Mouse (Mus musculus): Measurements from ENCODE around the gene Gm11011. TPM values are rescaled to one million over a fixed set of nuclear protein-coding genes. Genes with fewer than 3 reads are reported as not detected.

Gm11011 gene
- polyA plus RNA-seq, 1 experiment from 2014 or later = not detected

DNA sequence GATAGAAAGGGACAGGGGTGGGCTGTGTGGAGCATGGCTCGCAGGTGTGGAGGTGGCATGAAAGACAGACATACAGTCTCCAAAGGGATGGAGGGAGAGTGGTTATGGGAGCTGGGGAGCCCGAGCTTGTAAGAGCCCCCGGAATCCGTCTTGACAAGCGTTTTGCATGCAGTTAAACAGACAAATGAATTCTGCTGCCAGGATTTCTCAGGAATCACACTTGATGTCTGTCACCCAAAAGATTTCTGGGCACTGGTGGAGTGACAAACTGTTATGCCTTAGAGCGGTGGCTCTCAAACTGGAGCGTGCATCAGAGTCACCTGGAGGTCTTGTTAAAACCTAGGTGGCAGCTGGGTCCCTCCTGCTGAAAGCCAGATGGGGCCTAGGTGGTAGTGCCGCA, 10.4 kb upstream of the Gm11011 start:
- ATAC-seq (no peak), DNase-seq (no peak)
- no peak overlapping the region for H3K9ac ChIP-seq (replicated peaks)
- H3K4me3 ChIP-seq (ENCODE audit: low read depth, low read length) = no peak overlapping the region
- TF ChIP-seq CTCF (IDR thresholded peaks at IDR 0.05; ENCODE audit: low read depth) = no peak
- TF ChIP-seq EP300 (IDR thresholded peaks at IDR 0.05; ENCODE audit: low read depth) = no peak
- WGBS (ENCODE audit: insufficient replicate concordance) = 88% methylated on average over 8 of the region's 8 CpGs
- H3K36me3 ChIP-seq (replicated peaks; ENCODE audit: insufficient read depth, low read length) = no peaks in the 10 kb centered on the region
- no peaks in the 10 kb centered on the region for H3K4me1 ChIP-seq (ENCODE audit: insufficient read depth)
- H3K27me3 ChIP-seq (ENCODE audit: insufficient read depth, low read length) = no peaks in the 10 kb centered on the region
- no peak overlapping the region for H3K4me2 ChIP-seq (ENCODE audit: low read depth, low read length)
- no peak overlapping the region for H3K27ac ChIP-seq (ENCODE audit: low read depth)
- H3K9me3 ChIP-seq (ENCODE audit: low read length) = no peaks in the 10 kb centered on the region

DNA sequence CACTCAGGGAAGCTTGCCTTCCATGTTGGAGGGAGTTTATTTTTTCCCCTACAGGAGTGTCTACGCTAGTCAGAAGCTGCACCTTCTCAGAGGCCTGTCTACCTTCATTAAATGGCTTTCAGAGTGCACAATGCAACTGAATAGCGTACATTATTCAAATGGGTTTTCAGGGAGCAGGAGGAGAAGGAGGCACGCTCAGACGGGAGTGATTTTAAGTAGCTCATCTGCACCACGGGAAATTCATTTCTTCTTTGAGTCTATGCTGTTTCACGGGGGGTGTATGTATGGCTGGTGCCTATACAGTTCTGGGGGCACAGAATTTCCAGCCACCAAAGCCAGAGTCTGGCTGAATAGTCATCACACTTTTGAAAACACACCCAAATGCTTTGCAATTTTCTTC, 9.8 kb upstream of the Gm11011 start:
- H3K36me3 ChIP-seq (replicated peaks; ENCODE audit: insufficient read depth, low read length) = no peaks in the 10 kb centered on the region
- WGBS (ENCODE audit: insufficient replicate concordance) = 81% methylated on average over 6 of the region's 6 CpGs
- no peaks in the 10 kb centered on the region for H3K4me1 ChIP-seq (ENCODE audit: insufficient read depth)
- no peaks in the 10 kb centered on the region for H3K9me3 ChIP-seq (ENCODE audit: low read length)
- DNase-seq (no peak), ATAC-seq (no peak)
- no peak overlapping the region for H3K4me3 ChIP-seq (ENCODE audit: low read depth, low read length)
- H3K27me3 ChIP-seq (ENCODE audit: insufficient read depth, low read length) = no peaks in the 10 kb centered on the region
- H3K4me2 ChIP-seq (ENCODE audit: low read depth, low read length) = no peak overlapping the region
- H3K27ac ChIP-seq (ENCODE audit: low read depth) = no peak overlapping the region
- TF ChIP-seq CTCF (IDR thresholded peaks at IDR 0.05; ENCODE audit: low read depth) = no peak
- no peak for TF ChIP-seq EP300 (IDR thresholded peaks at IDR 0.05; ENCODE audit: low read depth)
- no peak overlapping the region for H3K9ac ChIP-seq (replicated peaks)

DNA sequence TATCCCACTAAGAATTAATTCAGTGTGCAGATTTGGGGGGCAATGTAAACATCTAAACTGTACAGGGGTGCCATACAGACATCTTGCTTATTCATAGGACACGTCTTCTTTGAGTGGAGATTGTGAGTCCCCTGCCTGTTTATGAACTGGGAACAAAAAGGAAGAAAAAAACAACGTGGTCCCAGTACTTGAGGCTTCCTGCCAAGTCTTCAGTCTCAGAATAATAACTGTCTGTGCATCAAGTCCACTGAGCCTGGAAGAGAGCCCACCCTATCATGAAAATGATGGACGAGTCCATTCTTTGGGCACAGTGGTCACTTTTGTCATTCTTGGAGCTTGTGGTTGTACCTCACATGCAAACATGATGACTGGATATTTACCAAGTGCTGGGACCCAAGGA, 6.2 kb upstream of the Gm11011 start:
- Histone ChIP-seq H3K4me1 (ENCODE audit: insufficient read depth) (no peaks in the 10 kb centered on the region), H3K9me3 (ENCODE audit: low read length) (no peaks in the 10 kb centered on the region), H3K9ac (replicated peaks) (no peak overlapping the region), H3K4me3 (ENCODE audit: low read depth, low read length) (no peak overlapping the region), H3K36me3 (replicated peaks; ENCODE audit: insufficient read depth, low read length) (no peaks in the 10 kb centered on the region), H3K27ac (ENCODE audit: low read depth) (no peak overlapping the region), H3K4me2 (ENCODE audit: low read depth, low read length) (no peak overlapping the region), H3K27me3 (ENCODE audit: insufficient read depth, low read length) (no peaks in the 10 kb centered on the region)
- TF ChIP-seq EP300 (IDR thresholded peaks at IDR 0.05; ENCODE audit: low read depth) (no peak), CTCF (IDR thresholded peaks at IDR 0.05; ENCODE audit: low read depth) (no peak)
- WGBS (ENCODE audit: insufficient replicate concordance) = 51% methylated on average over 3 of the region's 3 CpGs
- no peak for ATAC-seq
- no peak for DNase-seq

DNA sequence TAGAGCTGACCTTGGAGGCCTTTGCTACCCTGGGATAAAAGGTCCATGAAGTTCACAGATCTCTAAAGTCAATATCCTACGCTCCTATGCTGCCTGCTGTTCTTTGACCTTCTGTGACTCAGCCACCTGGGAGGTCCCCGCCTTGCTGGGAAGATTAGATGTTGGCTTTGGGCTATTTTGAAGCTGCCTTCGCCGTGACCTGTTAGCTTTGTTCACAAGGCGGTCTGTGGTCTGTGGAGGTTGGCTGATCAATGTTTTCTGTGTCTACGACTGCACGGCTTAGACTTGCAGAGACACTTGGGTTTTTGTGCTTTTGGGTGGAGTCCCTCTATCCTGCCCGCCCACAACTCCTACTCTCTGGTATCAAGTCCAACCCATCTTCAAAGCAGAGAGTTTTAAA, 2.9 kb upstream of the Gm11011 start:
- ATAC-seq = no peak
- WGBS (ENCODE audit: insufficient replicate concordance) = 55% methylated on average over 8 of the region's 8 CpGs
- TF ChIP-seq EP300 (IDR thresholded peaks at IDR 0.05; ENCODE audit: low read depth) (no peak), CTCF (IDR thresholded peaks at IDR 0.05; ENCODE audit: low read depth) (no peak)
- Histone ChIP-seq H3K36me3 (replicated peaks; ENCODE audit: insufficient read depth, low read length) (no peaks in the 10 kb centered on the region), H3K9ac (replicated peaks) (no peak overlapping the region), H3K4me2 (ENCODE audit: low read depth, low read length) (no peak overlapping the region), H3K27me3 (ENCODE audit: insufficient read depth, low read length) (no peaks in the 10 kb centered on the region), H3K4me1 (ENCODE audit: insufficient read depth) (no peaks in the 10 kb centered on the region), H3K27ac (ENCODE audit: low read depth) (no peak overlapping the region), H3K9me3 (ENCODE audit: low read length) (no peaks in the 10 kb centered on the region), H3K4me3 (ENCODE audit: low read depth, low read length) (no peak overlapping the region)
- DNase-seq = no peak

DNA sequence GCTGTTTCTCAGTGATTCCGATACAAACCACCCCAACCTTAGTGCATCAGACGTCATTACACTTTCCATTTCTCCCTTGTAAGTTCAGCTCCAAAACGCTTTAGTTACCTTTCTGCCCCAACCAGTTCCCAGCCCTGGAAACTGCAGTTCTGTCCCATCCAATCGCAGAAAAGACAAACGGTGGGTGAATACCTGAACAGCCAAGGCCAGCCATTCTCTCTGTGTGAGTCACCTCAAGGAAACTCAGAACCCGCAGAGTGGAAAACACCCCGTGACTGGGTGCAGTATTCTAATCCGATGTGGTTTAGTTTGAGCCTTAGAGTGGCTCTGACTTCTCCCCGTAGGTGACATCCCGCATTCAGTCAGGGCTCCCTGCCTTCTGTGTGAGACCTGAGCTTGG, 2.2 kb upstream of the Gm11011 start:
- ATAC-seq (no peak), DNase-seq (no peak)
- 82% methylated on average over 10 of the region's 10 CpGs for WGBS (ENCODE audit: insufficient replicate concordance)
- H3K36me3 ChIP-seq (replicated peaks; ENCODE audit: insufficient read depth, low read length) = no peaks in the 10 kb centered on the region
- no peaks in the 10 kb centered on the region for H3K27me3 ChIP-seq (ENCODE audit: insufficient read depth, low read length)
- H3K27ac ChIP-seq (ENCODE audit: low read depth) = no peak overlapping the region
- no peak overlapping the region for H3K4me3 ChIP-seq (ENCODE audit: low read depth, low read length)
- H3K9ac ChIP-seq (replicated peaks) = no peak overlapping the region
- H3K4me2 ChIP-seq (ENCODE audit: low read depth, low read length) = no peak overlapping the region
- H3K9me3 ChIP-seq (ENCODE audit: low read length) = no peaks in the 10 kb centered on the region
- TF ChIP-seq CTCF (IDR thresholded peaks at IDR 0.05; ENCODE audit: low read depth) = no peak
- no peak for TF ChIP-seq EP300 (IDR thresholded peaks at IDR 0.05; ENCODE audit: low read depth)
- H3K4me1 ChIP-seq (ENCODE audit: insufficient read depth) = no peaks in the 10 kb centered on the region

DNA sequence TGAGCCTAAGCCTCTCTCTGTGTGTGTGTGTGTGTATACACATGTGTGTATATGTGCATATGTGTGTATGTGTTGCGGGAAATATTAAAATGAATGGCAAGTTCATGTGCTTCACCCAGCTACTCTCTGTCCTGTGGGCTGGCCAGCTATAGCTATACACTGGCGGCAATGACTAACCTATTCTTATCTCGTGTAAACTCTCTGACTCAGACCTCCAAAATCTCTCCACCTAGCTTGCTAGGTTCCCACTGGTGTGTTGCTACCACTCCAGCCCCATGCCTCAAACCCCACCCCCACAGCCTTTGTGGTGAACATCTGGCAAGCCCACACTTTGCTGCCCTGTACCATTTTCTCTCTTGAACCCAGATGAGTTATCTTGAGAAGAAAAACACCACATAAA, 857 bp downstream of the Gm11011 start:
- H3K4me2 ChIP-seq (ENCODE audit: low read depth, low read length) = no peak overlapping the region
- ATAC-seq (no peak), DNase-seq (no peak)
- no peaks in the 10 kb centered on the region for H3K9me3 ChIP-seq (ENCODE audit: low read length)
- H3K4me1 ChIP-seq (ENCODE audit: insufficient read depth) = no peaks in the 10 kb centered on the region
- H3K9ac ChIP-seq (replicated peaks) = no peak overlapping the region
- 59% methylated on average over 3 of the region's 3 CpGs for WGBS (ENCODE audit: insufficient replicate concordance)
- H3K36me3 ChIP-seq (replicated peaks; ENCODE audit: insufficient read depth, low read length) = no peaks in the 10 kb centered on the region
- no peaks in the 10 kb centered on the region for H3K27me3 ChIP-seq (ENCODE audit: insufficient read depth, low read length)
- no peak for TF ChIP-seq EP300 (IDR thresholded peaks at IDR 0.05; ENCODE audit: low read depth)
- no peak for TF ChIP-seq CTCF (IDR thresholded peaks at IDR 0.05; ENCODE audit: low read depth)
- no peak overlapping the region for H3K4me3 ChIP-seq (ENCODE audit: low read depth, low read length)
- no peak overlapping the region for H3K27ac ChIP-seq (ENCODE audit: low read depth)

DNA sequence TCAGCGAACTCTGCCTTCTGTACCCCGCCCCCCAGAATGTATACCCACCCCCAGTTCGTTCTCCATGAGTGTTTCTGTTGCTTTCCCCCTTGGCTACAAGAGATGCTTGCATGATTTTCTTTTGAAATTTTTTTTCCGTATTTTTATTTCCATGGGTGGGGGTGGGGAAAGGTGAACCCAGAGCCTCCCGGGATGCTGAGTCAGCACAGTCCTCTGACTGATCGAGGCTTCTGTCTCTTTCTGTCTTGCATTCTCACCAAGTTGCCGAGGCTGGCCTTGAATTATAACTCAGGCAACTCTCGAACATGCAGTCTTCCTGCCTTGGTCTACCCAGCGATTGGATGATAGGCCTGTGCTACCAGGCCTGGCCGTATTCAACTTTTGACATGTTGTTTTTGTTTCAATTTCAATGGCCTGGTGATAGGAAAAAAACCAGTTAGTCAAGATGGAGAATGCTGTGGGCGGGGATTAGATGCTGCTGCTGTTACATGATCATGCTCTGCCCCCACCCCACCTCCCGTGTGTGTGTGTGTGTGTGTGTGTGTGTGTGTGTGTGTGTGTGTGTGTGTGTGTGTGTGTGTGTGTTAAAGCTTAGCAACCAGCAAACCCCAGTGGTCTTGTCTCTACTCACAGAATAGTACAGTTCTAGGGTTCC, 1.8 kb downstream of the Gm11011 start:
- Histone ChIP-seq H3K9ac (replicated peaks) (no peak overlapping the region), H3K9me3 (ENCODE audit: low read length) (no peaks in the 10 kb centered on the region), H3K27me3 (ENCODE audit: insufficient read depth, low read length) (no peaks in the 10 kb centered on the region), H3K4me1 (ENCODE audit: insufficient read depth) (no peaks in the 10 kb centered on the region), H3K4me3 (ENCODE audit: low read depth, low read length) (no peak overlapping the region), H3K36me3 (replicated peaks; ENCODE audit: insufficient read depth, low read length) (no peaks in the 10 kb centered on the region), H3K27ac (ENCODE audit: low read depth) (no peak overlapping the region), H3K4me2 (ENCODE audit: low read depth, low read length) (no peak overlapping the region)
- no peak for DNase-seq
- TF ChIP-seq EP300 (IDR thresholded peaks at IDR 0.05; ENCODE audit: low read depth) (no peak), CTCF (IDR thresholded peaks at IDR 0.05; ENCODE audit: low read depth) (no peak)
- ATAC-seq = no peak
- WGBS (ENCODE audit: insufficient replicate concordance) = 67% methylated on average over 12 of the region's 12 CpGs
